Mouse (Mus musculus) erythroid progenitor cell, adult 5-6 weeks (primary cell): ENCODE results near the gene Dhx34. TPM values are rescaled to one million over a fixed set of nuclear protein-coding genes. Genes with fewer than 3 reads are reported as not detected.
"Not testable (repeated sequence)": the region's sequence is repeated elsewhere in the genome, so short reads cannot be mapped to it uniquely, and the experiment has no call there.

Experiments used
- ATAC-seq: replicated peaks from 2 replicates; pipeline ENCODE4 v1.8.0; 2016; ENCODE audit warnings: moderate number of reproducible peaks, mild to moderate bottlenecking, moderate TSS enrichment, inconsistent platforms; ENCODE audit not compliant: poor library complexity, low FRiP score, severe bottlenecking
- total RNA-seq, 2 experiments: library from RNA; stranded (forward) in 1 of 2; stranded (reverse) in 1 of 2; fragments of 150-400 nt in 1 of 2; fragments of 186-747, 209-891 nt in 1 of 2; gene quantifications; 2 replicates each; pipeline versions ENCODE4 v1.2.3 to v1.2.4; 2015 to 2017; ENCODE audit warnings: low replicate concordance in 2 of 2

Gene Dhx34
- total RNA-seq (2015; ENCODE audit: low replicate concordance) (2.5 and 2.9 TPM in 2 replicates), total RNA-seq (2017; ENCODE audit: low replicate concordance) (0.76 and 4.6 TPM in 2 replicates)

DNA sequence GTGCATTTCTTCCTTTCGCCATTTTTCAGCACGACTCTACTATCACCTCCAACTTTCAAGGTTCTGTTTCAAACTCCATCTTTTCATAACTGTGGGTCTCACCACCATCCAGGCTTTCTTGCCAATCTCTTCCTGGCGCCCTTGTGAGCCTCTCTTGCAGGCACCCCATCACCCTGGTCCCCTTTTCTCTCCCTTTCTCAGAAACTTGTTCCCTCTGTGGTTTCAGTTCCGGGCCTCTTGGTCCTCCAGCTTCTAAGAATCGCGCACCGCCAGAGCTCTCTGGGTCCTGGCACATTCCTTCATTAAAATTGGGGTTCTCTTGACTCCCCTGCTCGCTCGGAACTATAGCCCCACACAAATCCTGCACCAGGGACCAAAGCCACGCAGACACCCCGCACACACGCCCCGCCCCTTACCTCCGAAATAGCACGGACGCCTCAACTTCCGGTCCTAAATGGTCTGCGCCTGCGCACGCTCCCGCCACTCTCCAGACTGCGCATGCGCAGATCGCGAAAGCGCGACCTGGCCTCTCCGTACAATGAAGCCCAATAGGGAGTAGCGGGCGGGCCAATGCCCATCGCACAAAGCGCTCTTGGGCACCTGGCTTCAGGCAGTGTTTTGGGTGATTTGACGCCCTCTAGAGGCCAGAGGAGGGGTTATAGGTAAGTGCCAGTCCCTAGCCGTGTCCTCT, at the start of gene Dhx34:
Dhx34 (minus strand) TSS at position 456 of the 691 bp plus-strand sequence.
- peak; percentile 95 for ATAC-seq

DNA sequence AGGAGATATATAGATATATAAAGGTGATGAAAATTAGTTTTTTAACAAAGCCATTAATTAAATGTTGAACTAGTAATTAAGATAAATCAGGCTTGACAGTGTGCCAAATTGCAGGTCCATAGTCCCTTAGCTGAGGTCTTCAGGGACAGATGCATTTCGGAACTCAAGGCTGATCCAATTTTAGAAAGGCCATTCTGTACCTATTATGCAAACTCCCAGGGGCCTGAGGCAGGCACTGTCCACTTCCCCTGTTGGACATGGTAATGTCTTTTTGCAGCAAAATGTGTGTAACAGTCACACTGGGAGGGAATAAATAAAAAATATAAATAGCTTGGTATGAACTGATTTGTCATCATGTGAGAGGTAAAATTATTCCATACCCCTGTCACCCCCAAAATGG, 49.3 kb upstream of the Dhx34 start:
- no peak for ATAC-seq

DNA sequence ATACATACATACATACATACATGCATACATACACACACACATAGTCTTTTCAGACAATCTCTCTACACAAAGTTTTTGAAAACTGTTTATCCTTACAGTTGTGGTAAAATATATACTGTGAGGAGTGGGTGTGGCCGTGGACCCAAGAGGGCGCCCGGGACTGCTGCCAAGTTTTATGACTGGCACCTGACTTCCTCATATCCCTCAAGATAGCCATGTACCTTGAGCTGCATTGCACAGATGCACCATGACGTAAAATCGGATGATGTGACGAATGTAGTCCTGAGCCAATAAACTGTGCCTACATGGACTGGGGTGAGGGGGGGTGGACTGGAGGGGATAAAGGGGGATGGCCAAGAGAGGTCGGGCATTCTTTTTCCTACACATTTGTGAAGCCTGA, 44.8 kb upstream of the Dhx34 start:
- not testable (repeated sequence) for ATAC-seq

DNA sequence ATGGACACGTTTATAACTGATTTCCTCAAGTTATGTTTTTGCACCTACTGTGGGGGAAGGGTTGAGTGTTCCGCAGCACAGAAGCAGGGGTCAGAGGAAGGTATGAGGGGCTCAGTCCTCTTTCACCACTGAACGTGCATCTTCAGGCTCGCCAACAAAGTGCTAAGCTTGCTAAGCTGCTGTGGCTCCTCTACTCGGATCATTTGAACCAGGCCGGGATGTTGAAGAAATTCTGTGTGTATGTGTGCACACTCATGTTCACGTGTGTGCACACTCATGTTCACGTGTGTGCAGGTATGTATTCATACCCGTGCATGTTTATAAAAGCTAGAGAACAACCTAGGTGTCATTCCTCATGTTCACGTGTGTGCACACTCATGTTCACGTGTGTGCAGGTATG, 44.0 kb upstream of the Dhx34 start:
- no peak for ATAC-seq

DNA sequence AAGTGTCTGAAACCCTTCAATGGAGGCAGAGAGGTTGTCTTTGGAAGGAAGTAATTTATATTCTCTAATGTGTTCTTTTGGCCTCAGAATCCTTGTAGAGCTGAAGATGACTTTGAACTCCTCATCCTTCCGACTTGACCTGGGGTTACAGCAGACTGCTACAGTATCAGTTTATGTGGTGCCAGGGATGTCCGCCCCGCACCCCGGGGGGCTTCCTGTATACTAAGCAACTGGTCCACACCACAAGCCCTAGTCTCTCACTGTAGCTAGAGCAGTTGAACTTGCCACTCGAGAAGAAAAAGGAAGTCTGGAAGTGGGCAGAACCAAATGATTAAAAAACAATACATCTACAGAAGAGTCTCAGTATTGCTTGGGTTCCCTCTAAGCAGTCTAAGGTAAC, 42.0 kb upstream of the Dhx34 start:
- no peak for ATAC-seq

DNA sequence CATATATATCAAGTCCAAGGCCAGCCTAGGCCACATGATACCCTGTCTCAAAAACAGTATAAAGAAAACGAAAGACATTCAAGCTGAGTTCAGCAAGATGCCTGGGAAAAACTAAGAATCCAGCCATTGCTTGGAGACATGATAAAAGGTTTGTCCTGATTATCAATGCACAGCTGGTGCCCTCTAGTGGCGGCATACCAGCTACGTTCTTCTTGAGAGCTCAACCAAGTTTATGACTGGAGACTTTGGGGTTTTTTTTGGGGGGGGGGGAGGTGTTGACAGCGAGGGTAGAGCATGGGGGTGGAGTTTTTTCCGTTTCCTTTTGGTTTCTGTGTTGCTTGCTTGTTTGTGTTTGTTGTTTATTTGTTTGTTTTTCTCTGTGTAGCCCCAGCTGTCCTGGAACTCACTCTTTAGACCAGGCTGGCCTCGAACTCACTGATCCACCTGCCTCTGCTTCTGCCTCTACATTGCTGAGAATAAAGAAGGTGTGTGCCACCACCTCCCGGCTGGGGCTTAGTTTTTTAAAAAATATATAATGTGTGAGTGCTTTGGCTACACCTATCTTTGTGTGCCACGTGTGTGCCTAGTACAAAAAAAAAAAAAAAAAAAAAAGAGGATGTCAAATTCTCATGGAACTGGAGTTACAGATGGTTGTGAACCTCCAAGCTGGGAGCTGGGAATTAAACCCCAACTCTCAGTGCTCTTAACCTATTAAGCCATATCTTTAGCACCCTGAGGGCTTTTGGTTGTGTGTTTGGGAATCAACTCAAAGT, 41.4 kb upstream of the Dhx34 start:
- peak; percentile 71 for ATAC-seq

GRCm38 (mm10) chr7:16261097-16261496, 39.3 kb upstream of the Dhx34 start:
- ATAC-seq = no peak

DNA sequence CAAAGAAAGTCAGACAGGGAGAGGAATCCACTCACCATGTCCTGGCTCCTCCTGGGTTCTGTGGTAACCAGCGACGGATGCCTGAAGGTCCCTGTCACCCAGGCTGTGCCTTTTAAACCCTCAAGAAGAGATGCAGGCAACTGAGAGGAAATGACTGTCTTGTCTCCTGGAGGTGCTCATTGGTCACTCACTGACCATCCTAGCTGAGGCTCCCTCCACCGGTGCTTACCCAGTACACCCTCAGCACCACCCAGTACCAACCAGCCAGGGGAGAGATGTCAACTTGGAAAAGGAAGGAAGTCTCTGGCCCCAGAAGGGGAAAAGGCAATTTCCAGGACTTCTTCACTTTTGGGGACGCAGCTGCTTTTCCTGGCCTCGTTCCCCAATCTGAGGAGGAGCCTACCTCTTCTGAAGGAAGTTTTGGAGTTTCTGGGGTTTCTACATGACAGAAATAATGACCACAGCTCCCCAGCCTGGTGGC, 37.3 kb upstream of the Dhx34 start, which contains the start of gene C5ar1:
C5ar1 (minus strand) TSS at position 431 of the 481 bp plus-strand sequence.
- no peak for ATAC-seq

DNA sequence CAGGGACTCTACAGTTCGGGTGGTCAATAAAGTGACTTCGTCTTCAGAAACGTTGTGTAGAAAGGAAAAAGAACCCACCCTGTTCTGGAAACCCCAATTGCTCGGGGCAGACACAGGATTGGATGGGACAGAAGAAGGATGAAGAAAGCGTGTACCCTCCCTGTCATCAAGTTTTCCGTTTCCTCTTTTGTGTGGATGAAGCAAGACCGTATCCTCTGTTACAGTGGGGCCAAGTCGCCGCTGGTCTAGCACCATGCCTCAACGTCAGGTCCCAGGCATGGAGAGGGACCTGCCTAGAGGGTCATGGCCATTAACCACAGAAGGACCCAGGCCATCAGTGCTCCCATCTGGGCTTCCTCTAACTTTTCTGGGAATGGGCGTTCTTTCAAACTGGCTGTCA, 36.0 kb upstream of the Dhx34 start:
- no peak for ATAC-seq

DNA sequence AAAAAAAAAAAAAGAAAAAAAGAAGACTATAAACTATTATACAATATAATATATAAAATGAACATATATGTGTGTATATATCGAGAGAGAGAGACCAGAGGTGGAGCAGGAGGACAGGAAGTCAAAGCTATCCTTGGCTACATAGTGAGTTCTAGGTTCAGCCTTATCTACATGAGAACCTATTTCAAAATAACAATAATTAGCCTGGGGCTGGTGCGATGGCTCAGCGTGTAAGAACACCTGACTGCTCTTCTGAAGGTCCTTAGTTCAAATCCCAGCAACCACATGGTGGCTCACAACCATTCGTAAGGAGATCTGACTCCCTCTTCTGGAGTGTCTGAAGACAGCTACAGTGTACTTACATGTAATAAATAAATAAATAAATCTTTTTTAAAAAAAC, 34.1 kb upstream of the Dhx34 start:
- ATAC-seq = not testable (repeated sequence)

- ATAC-seq = no peak
These were observed 32.4 kb upstream of the Dhx34 start for GRCm38 (mm10) chr7:16254195-16254594.

DNA sequence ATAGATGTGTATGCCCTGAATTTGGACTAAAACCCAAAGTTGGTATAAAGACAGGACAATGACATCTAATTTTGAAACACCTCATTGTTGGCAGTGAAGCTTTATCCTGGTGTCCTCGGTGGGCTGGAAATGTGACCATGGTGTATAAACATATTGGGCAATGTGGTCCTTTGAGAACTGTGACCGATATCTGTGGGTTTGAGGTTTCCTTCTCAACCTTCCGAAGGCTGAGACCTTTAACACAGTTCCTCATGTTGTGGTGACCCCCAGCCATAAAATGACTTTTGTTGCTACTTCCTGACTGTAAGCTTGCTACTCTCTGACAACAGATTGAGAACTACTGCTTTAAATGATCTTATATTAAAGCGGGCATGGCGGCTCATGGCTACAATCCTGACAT, 28.9 kb upstream of the Dhx34 start:
- ATAC-seq = no peak

DNA sequence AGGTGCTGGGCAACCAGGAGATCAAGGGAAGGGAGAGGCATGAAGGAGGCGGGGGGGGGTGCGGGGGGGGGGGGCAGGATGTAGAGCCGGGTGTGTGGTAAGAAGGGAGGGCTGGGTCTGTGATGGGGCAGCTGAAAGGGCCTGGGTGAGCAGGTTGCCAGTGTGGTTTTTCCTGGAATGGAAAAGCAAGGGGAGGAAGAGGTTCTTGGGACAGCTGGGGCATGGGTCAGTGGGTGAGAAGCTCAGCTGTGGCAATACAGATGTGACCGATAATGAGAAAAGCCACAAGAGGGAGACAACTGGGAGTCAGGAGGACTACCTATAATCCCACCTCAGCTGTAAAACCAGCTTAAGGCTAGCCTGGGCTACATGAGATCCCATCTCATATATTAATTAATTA, 24.1 kb upstream of the Dhx34 start:
- ATAC-seq = no peak

- no peak for ATAC-seq
These were observed 22.2 kb upstream of the Dhx34 start, which contains the start of gene C5ar2 for GRCm38 (mm10) chr7:16244067-16244466. Gene C5ar2, minus strand, starts transcription at chr7:16244154.

GRCm38 (mm10) chr7:16242198-16242597, 20.4 kb upstream of the Dhx34 start:
- no peak for ATAC-seq

- no peak for ATAC-seq
These were observed 19.9 kb upstream of the Dhx34 start for GRCm38 (mm10) chr7:16241787-16242186.

DNA sequence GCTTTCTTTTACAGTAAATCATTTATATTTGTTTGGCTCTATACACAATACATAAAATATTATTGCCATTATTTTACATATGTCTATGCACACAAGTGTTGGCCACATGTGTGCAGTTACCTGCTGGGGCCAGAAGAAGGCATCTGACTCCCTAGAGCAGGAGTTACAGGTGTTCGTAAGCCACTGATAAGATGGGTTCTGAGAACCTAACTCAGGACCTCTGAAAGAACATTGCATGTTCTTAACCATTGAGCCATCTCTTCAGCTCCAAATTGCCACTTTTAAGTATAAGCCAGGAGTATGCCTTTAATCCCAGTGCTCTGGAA, 19.1 kb upstream of the Dhx34 start:
- no peak for ATAC-seq

DNA sequence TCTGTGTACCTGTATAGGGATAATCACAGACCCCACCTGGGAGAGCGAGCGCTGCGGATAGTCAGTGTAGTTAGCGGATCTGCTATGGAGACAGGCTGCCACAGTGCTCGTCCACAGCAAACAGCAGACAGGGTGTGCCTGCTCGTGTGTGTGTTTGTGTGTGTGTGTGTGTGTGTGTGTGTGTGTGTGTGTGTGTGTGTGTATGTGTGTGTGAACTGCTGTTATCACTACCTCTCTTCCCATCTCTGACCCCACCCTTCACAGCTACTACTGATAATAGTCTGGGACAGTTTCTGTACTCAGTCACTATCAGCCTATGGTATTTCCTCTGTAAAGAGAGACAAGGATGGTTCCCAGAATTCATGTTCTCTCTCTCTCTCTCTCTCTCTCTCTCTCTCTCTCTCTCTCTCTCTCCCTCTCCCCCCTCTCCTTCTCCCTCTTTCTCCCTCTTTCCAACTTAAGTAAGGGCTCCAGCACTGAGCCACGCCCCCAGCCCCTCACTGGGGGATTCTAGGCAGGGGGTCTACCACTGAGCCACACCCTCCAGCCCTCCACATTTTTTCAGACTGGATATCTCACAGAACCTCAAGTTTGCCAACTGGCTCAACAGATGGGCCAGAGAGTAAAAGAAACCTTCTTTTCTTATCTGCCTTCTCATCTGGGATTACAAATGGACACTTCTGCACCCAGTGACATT, 18.6 kb upstream of the Dhx34 start:
- peak; percentile 65 for ATAC-seq

- ATAC-seq = no peak
These were observed 17.7 kb upstream of the Dhx34 start for GRCm38 (mm10) chr7:16239554-16239997.

GRCm38 (mm10) chr7:16229869-16230268, 8.0 kb upstream of the Dhx34 start:
- no peak for ATAC-seq
